Mouse (Mus musculus): Measurements from ENCODE around the gene Klf13.

DNA sequence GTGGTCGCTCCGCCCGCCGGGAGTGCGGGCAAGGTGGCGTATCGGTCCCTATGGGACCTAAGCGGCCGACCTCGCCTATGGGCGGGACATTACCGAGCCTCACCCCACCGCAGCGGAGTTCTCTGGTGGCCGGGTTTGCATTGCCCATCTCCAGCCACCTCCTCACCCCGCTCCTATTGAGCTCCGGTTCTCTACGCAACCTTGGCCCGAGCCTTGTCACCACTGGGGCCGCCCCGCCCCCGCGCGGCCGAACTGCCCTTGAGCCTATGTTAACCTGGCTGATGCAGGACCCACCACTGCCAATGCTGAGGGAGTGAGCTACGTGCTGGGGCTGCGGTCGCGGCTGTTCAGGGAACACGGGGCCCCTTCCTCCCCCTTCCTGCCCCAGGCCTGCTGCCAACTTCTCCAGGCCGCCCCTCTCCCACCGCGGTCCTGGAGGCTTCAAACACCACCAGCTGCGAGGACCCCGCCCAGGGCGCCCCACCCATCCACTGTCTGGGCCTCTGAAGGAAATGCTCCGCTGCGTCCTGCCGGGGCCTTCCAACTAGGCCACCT, 759 bp upstream of the Klf13 start:
- TF ChIP-seq CTCF (IDR thresholded peaks at IDR 0.05; ENCODE audit: low read depth) (peak; percentile 61), EP300 (IDR thresholded peaks at IDR 0.05; ENCODE audit: low read depth) (peak; percentile 46; the same call in 1 of the 2 replicates)

Data from liver, embryonic 14.5 days (tissue).